Mouse (Mus musculus): ENCODE data around the gene H2-Ab1. TPM values are rescaled to one million over a fixed set of nuclear protein-coding genes. Genes with fewer than 3 reads are reported as not detected.

H2-Ab1 gene
- polyA plus RNA-seq, 1 experiment from 2014 or later = 22.9 TPM

GRCm38 (mm10) chr17:34301670-34302190 is 44.2 kb downstream of the H2-Ab1 start:
- no peak overlapping the region for H3K27ac ChIP-seq (ENCODE audit: low read depth, low read length)
- H3K4me3 ChIP-seq (ENCODE audit: low read length) = no peak overlapping the region
- no peak for ATAC-seq (ENCODE audit: low FRiP score, low TSS enrichment)
- H3K4me2 ChIP-seq (replicated peaks; ENCODE audit: low read depth, low read length) = no peak overlapping the region
- H3K9me3 ChIP-seq (ENCODE audit: control insufficient read depth, low read length) = no peaks in the 10 kb centered on the region
- H3K27me3 ChIP-seq (ENCODE audit: control insufficient read depth, insufficient read depth, low read length) = no peaks in the 10 kb centered on the region
- H3K4me1 ChIP-seq (ENCODE audit: control insufficient read depth, insufficient read depth, low read length) = no peaks in the 10 kb centered on the region
- no peak overlapping the region for H3K9ac ChIP-seq (ENCODE audit: low read depth, low read length)
- WGBS = 91% methylated on average over 4 of the region's 4 CpGs
- H3K36me3 ChIP-seq (ENCODE audit: control insufficient read depth, insufficient read depth, low read length) = no peaks in the 10 kb centered on the region

- ATAC-seq (ENCODE audit: low FRiP score, low TSS enrichment) = no peak
- Histone ChIP-seq H3K27me3 (ENCODE audit: control insufficient read depth, insufficient read depth, low read length) (no peaks in the 10 kb centered on the region), H3K27ac (ENCODE audit: low read depth, low read length) (no peak overlapping the region), H3K9ac (ENCODE audit: low read depth, low read length) (no peak overlapping the region), H3K36me3 (ENCODE audit: control insufficient read depth, insufficient read depth, low read length) (no peaks in the 10 kb centered on the region), H3K4me1 (ENCODE audit: control insufficient read depth, insufficient read depth, low read length) (no peaks in the 10 kb centered on the region), H3K4me2 (replicated peaks; ENCODE audit: low read depth, low read length) (no peak overlapping the region), H3K9me3 (ENCODE audit: control insufficient read depth, low read length) (no peaks in the 10 kb centered on the region), H3K4me3 (ENCODE audit: low read length) (no peak overlapping the region)
- 89% methylated on average over 2 of the region's 2 CpGs for WGBS
These were observed 46.3 kb downstream of the H2-Ab1 start for GRCm38 (mm10) chr17:34303789-34304188.

- Histone ChIP-seq H3K9me3 (ENCODE audit: control insufficient read depth, low read length) (no peaks in the 10 kb centered on the region), H3K36me3 (ENCODE audit: control insufficient read depth, insufficient read depth, low read length) (no peaks in the 10 kb centered on the region), H3K27me3 (ENCODE audit: control insufficient read depth, insufficient read depth, low read length) (no peaks in the 10 kb centered on the region), H3K27ac (ENCODE audit: low read depth, low read length) (no peak overlapping the region), H3K4me2 (replicated peaks; ENCODE audit: low read depth, low read length) (no peak overlapping the region), H3K4me3 (ENCODE audit: low read length) (no peak overlapping the region), H3K9ac (ENCODE audit: low read depth, low read length) (no peak overlapping the region), H3K4me1 (ENCODE audit: control insufficient read depth, insufficient read depth, low read length) (peaks cover 3% of the 10 kb centered on the region; the same call in 1 of the 2 replicates)
- peak; percentile 18; the same call in 1 of the 2 replicates for ATAC-seq (ENCODE audit: low FRiP score, low TSS enrichment)
- 7% methylated on average over 4 of the region's 4 CpGs for WGBS
These were observed 47.3 kb downstream of the H2-Ab1 start for GRCm38 (mm10) chr17:34304751-34305150.

DNA sequence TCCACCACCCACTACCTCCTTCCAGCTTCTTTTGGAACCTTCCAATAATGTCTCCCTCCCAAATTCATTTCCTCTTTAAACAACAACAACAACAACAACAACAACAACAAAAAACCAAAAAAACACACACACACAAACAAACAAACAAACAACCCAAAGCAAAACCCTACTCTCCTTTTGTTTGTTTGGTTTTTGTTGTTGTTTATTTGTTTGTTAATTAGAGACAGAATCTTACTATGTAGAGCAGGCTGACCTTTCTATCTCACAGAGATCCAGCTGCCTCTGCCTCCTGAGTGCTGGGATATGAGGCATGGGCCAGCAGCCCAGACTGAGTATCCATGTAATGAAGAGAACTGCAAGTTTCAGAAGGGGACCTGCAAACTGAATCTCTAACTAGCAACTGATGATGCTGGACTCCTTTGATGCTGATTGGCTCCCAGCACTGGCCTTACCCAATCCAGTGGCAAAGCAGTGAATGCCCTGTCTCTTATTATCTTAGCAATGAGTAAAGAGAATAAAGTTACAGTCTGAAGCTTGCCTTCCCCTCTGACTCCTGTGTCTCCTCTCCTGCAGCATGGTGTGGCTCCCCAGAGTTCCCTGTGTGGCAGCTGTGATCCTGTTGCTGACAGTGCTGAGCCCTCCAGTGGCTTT is 48.0 kb downstream of the H2-Ab1 start, which contains the start of gene H2-Eb1:
H2-Eb1 (plus strand) TSS at position 488 of the 651 bp plus-strand sequence.
- H3K4me3 ChIP-seq (ENCODE audit: low read length) = no peak within 1 kb of the TSS
- ATAC-seq (ENCODE audit: low FRiP score, low TSS enrichment) = peak; percentile 87
- H3K4me2 ChIP-seq (replicated peaks; ENCODE audit: low read depth, low read length) = no peak within 1 kb of the TSS
- H3K9me3 ChIP-seq (ENCODE audit: control insufficient read depth, low read length) = no peaks in the 10 kb centered on the region
- no peaks in the 10 kb centered on the region for H3K36me3 ChIP-seq (ENCODE audit: control insufficient read depth, insufficient read depth, low read length)
- H3K27me3 ChIP-seq (ENCODE audit: control insufficient read depth, insufficient read depth, low read length) = no peaks in the 10 kb centered on the region
- peaks cover 3% of the 10 kb centered on the region; the same call in 1 of the 2 replicates for H3K4me1 ChIP-seq (ENCODE audit: control insufficient read depth, insufficient read depth, low read length)
- no peak within 1 kb of the TSS for H3K27ac ChIP-seq (ENCODE audit: low read depth, low read length)
- no peak within 1 kb of the TSS for H3K9ac ChIP-seq (ENCODE audit: low read depth, low read length)

GRCm38 (mm10) chr17:34306407-34306806 is 48.9 kb downstream of the H2-Ab1 start:
- Histone ChIP-seq H3K4me2 (replicated peaks; ENCODE audit: low read depth, low read length) (no peak overlapping the region), H3K36me3 (ENCODE audit: control insufficient read depth, insufficient read depth, low read length) (no peaks in the 10 kb centered on the region), H3K9ac (ENCODE audit: low read depth, low read length) (no peak overlapping the region), H3K9me3 (ENCODE audit: control insufficient read depth, low read length) (no peaks in the 10 kb centered on the region), H3K27me3 (ENCODE audit: control insufficient read depth, insufficient read depth, low read length) (no peaks in the 10 kb centered on the region), H3K4me1 (ENCODE audit: control insufficient read depth, insufficient read depth, low read length) (peaks cover 3% of the 10 kb centered on the region; the same call in 1 of the 2 replicates), H3K27ac (ENCODE audit: low read depth, low read length) (no peak overlapping the region), H3K4me3 (ENCODE audit: low read length) (no peak overlapping the region)
- 88% methylated on average over 2 of the region's 2 CpGs for WGBS
- no peak for ATAC-seq (ENCODE audit: low FRiP score, low TSS enrichment)

- no peaks in the 10 kb centered on the region for H3K36me3 ChIP-seq (ENCODE audit: control insufficient read depth, insufficient read depth, low read length)
- H3K27me3 ChIP-seq (ENCODE audit: control insufficient read depth, insufficient read depth, low read length) = no peaks in the 10 kb centered on the region
- H3K9ac ChIP-seq (ENCODE audit: low read depth, low read length) = no peak overlapping the region
- H3K4me3 ChIP-seq (ENCODE audit: low read length) = no peak overlapping the region
- no peaks in the 10 kb centered on the region for H3K9me3 ChIP-seq (ENCODE audit: control insufficient read depth, low read length)
- H3K27ac ChIP-seq (ENCODE audit: low read depth, low read length) = no peak overlapping the region
- H3K4me2 ChIP-seq (replicated peaks; ENCODE audit: low read depth, low read length) = no peak overlapping the region
- ATAC-seq (ENCODE audit: low FRiP score, low TSS enrichment) = no peak
- H3K4me1 ChIP-seq (ENCODE audit: control insufficient read depth, insufficient read depth, low read length) = peaks cover 3% of the 10 kb centered on the region; the same call in 1 of the 2 replicates
These were observed 49.7 kb downstream of the H2-Ab1 start for GRCm38 (mm10) chr17:34307216-34307615.

- no peak for ATAC-seq (ENCODE audit: low FRiP score, low TSS enrichment)
- Histone ChIP-seq H3K4me1 (ENCODE audit: control insufficient read depth, insufficient read depth, low read length) (peaks cover 3% of the 10 kb centered on the region; the same call in 1 of the 2 replicates), H3K9ac (ENCODE audit: low read depth, low read length) (no peak overlapping the region), H3K9me3 (ENCODE audit: control insufficient read depth, low read length) (no peaks in the 10 kb centered on the region), H3K27ac (ENCODE audit: low read depth, low read length) (no peak overlapping the region), H3K4me2 (replicated peaks; ENCODE audit: low read depth, low read length) (no peak overlapping the region), H3K27me3 (ENCODE audit: control insufficient read depth, insufficient read depth, low read length) (no peaks in the 10 kb centered on the region), H3K4me3 (ENCODE audit: low read length) (no peak overlapping the region), H3K36me3 (ENCODE audit: control insufficient read depth, insufficient read depth, low read length) (no peaks in the 10 kb centered on the region)
- WGBS = 77% methylated on average over 4 of the region's 4 CpGs
These were observed 50.7 kb downstream of the H2-Ab1 start for GRCm38 (mm10) chr17:34308161-34308560.

- H3K9ac ChIP-seq (ENCODE audit: low read depth, low read length) = peak overlapping the region; percentile 57; the same call in 1 of the 2 replicates
- 25% methylated on average over 10 of the region's 10 CpGs for WGBS
- no peak for ATAC-seq (ENCODE audit: low FRiP score, low TSS enrichment)
- no peaks in the 10 kb centered on the region for H3K9me3 ChIP-seq (ENCODE audit: control insufficient read depth, low read length)
- H3K27me3 ChIP-seq (ENCODE audit: control insufficient read depth, insufficient read depth, low read length) = no peaks in the 10 kb centered on the region
- H3K36me3 ChIP-seq (ENCODE audit: control insufficient read depth, insufficient read depth, low read length) = no peaks in the 10 kb centered on the region
- H3K4me3 ChIP-seq (ENCODE audit: low read length) = peak overlapping the region; percentile 61
- no peak overlapping the region; the same call in 1 of the 2 replicates for H3K27ac ChIP-seq (ENCODE audit: low read depth, low read length)
- H3K4me2 ChIP-seq (replicated peaks; ENCODE audit: low read depth, low read length) = peak overlapping the region; percentile 76
- peaks cover 3% of the 10 kb centered on the region; the same call in 1 of the 2 replicates for H3K4me1 ChIP-seq (ENCODE audit: control insufficient read depth, insufficient read depth, low read length)
These were observed 51.7 kb downstream of the H2-Ab1 start for GRCm38 (mm10) chr17:34309225-34309624.

- WGBS = 20% methylated on average over 38 of the region's 38 CpGs
- ATAC-seq (ENCODE audit: low FRiP score, low TSS enrichment) = peak; percentile 84
- Histone ChIP-seq H3K9me3 (ENCODE audit: control insufficient read depth, low read length) (no peaks in the 10 kb centered on the region), H3K4me2 (replicated peaks; ENCODE audit: low read depth, low read length) (peak overlapping the region; percentile 76), H3K4me3 (ENCODE audit: low read length) (peak overlapping the region; percentile 61), H3K4me1 (ENCODE audit: control insufficient read depth, insufficient read depth, low read length) (peaks cover 3% of the 10 kb centered on the region; the same call in 1 of the 2 replicates), H3K27ac (ENCODE audit: low read depth, low read length) (no peak overlapping the region; the same call in 1 of the 2 replicates), H3K36me3 (ENCODE audit: control insufficient read depth, insufficient read depth, low read length) (no peaks in the 10 kb centered on the region), H3K9ac (ENCODE audit: low read depth, low read length) (peak overlapping the region; percentile 57), H3K27me3 (ENCODE audit: control insufficient read depth, insufficient read depth, low read length) (no peaks in the 10 kb centered on the region)
These were observed 52.3 kb downstream of the H2-Ab1 start for GRCm38 (mm10) chr17:34309683-34310385.

All from kidney, embryonic 14.5 days (tissue).